ENCODE assay signal across 11 mouse cellular contexts in the genomic region with DNA sequence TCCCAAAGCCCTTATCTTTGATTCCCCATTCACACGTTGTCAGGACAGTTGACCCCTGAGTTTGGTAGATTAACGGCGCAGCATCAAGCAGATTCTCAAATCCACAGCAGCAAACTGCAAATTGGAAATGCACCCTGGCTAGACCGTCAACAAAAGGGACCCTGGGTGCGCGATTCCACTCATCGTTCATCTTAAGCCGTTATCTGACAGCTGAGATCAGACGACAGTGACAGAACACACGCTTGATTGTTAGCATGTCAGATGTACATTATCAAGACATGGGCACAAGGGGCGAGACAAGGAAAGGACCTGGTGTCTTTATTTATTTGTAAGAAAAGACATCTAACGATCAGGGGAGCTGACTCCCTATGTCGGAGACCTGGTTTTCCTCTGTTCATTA. TPM values are rescaled to one million over a fixed set of nuclear protein-coding genes. Genes with fewer than 3 reads are reported as not detected.
DNase-seq lines count a peak whose midpoint lies in the region; ATAC-seq and TF ChIP-seq lines count a peak whose summit lies in the region.
"Had no signal": no experiment of that assay in that cellular context is flagged by ENCODE, and none has a peak within 500 bp of the region (broad histone marks: within the 10 kb centered on the region; RNA-seq: fewer than 3 reads in every experiment).

No protein-coding gene starts in this region.

- no peaks in the 10 kb centered on the region for H3K4me1 ChIP-seq in hindbrain, embryonic 11.5 days (replicated peaks; ENCODE audit: control insufficient read depth, insufficient read depth, low read length)
- no peaks in the 10 kb centered on the region for H3K4me1 ChIP-seq in hindbrain, embryonic 10.5 days (replicated peaks)
- no peaks in the 10 kb centered on the region for H3K4me1 ChIP-seq in embryonic facial prominence, embryonic 12.5 days
- no peaks in the 10 kb centered on the region; the same call in 1 of the 2 replicates for H3K4me1 ChIP-seq in midbrain, embryonic 14.5 days (ENCODE audit: control insufficient read depth, insufficient read depth, low read length)
- H3K4me1 ChIP-seq: liver, embryonic 12.5 days had no signal

- intact Hi-C loops in gastrocnemius, adult 2 months (cut with DNase I), result no loop called here

- no peaks in the 10 kb centered on the region for H3K9me3 ChIP-seq in hindbrain, embryonic 11.5 days (ENCODE audit: control insufficient read depth, low read length)
- no peaks in the 10 kb centered on the region for H3K9me3 ChIP-seq in hindbrain, embryonic 10.5 days
- H3K9me3 ChIP-seq in embryonic facial prominence, embryonic 12.5 days, result no peaks in the 10 kb centered on the region
- H3K9me3 ChIP-seq in midbrain, embryonic 14.5 days (ENCODE audit: control insufficient read depth, low read length), result no peaks in the 10 kb centered on the region
- H3K9me3 ChIP-seq: liver, embryonic 12.5 days had no signal

- DNase-seq in hindbrain, embryonic 11.5 days (ENCODE audit: low spot score), result peak; percentile 30
- no peak for DNase-seq in hindbrain, embryonic 10.5 days (ENCODE audit: low spot score)
- peak; percentile 23 for DNase-seq in embryo, embryonic 10.5 days (ENCODE audit: low spot score)
- peak; percentile 53 for DNase-seq in midbrain, embryonic 14.5 days
- no peak for DNase-seq in gastrocnemius, adult 2 months
- DNase-seq in cerebellum, adult 11-12 months, result no peak
- DNase-seq in gastrocnemius, adult 18-20 months (ENCODE audit: low spot score), result no peak
- DNase-seq: cerebellum, postnatal 36 days; kidney, postnatal 25 days had no signal

- no peaks in the 10 kb centered on the region for H3K27me3 ChIP-seq in hindbrain, embryonic 11.5 days (ENCODE audit: control insufficient read depth, insufficient read depth, low read length)
- H3K27me3 ChIP-seq in hindbrain, embryonic 10.5 days (ENCODE audit: insufficient read depth, poor library complexity, severe bottlenecking), result no peaks in the 10 kb centered on the region
- H3K27me3 ChIP-seq in embryonic facial prominence, embryonic 12.5 days, result no peaks in the 10 kb centered on the region
- no peaks in the 10 kb centered on the region for H3K27me3 ChIP-seq in midbrain, embryonic 14.5 days (ENCODE audit: control insufficient read depth, insufficient read depth, low read length)
- H3K27me3 ChIP-seq: liver, embryonic 12.5 days had no signal

- H3K27ac ChIP-seq in hindbrain, embryonic 11.5 days (ENCODE audit: low read depth, low read length), result no peak overlapping the region
- H3K27ac ChIP-seq in hindbrain, embryonic 10.5 days, result no peak overlapping the region
- H3K27ac ChIP-seq in embryonic facial prominence, embryonic 12.5 days, result no peak overlapping the region
- no peak overlapping the region for H3K27ac ChIP-seq in midbrain, embryonic 14.5 days (replicated peaks; ENCODE audit: low read depth, low read length)
- no peak overlapping the region for H3K27ac ChIP-seq in gastrocnemius, adult 2 months
- H3K27ac ChIP-seq: liver, embryonic 12.5 days had no signal

- ATAC-seq in hindbrain, embryonic 11.5 days (ENCODE audit: low FRiP score), result no peak
- no peak for ATAC-seq in embryonic facial prominence, embryonic 12.5 days (ENCODE audit: insufficient number of reproducible peaks, insufficient read depth, low FRiP score, low TSS enrichment)
- ATAC-seq in midbrain, embryonic 14.5 days (ENCODE audit: low FRiP score, low TSS enrichment), result no peak
- ATAC-seq: liver, embryonic 12.5 days had no signal

- TF ChIP-seq CTCF in gastrocnemius, adult 2 months (IDR thresholded peaks at IDR 0.05), result no peak

- H3K4me2 ChIP-seq in hindbrain, embryonic 11.5 days (replicated peaks; ENCODE audit: low read depth, low read length), result no peak overlapping the region
- H3K4me2 ChIP-seq in embryonic facial prominence, embryonic 12.5 days (replicated peaks), result 0 out of 2 replicates have a peak overlapping the region, but pooled peaks have one; percentile 2
- peak overlapping the region; percentile 44 for H3K4me2 ChIP-seq in midbrain, embryonic 14.5 days (ENCODE audit: low read length)
- H3K4me2 ChIP-seq: liver, embryonic 12.5 days had no signal

- 50% methylated on average over 13 of the region's 13 CpGs for WGBS in hindbrain, embryonic 11.5 days
- WGBS in hindbrain, embryonic 10.5 days, result 74% methylated on average over 13 of the region's 13 CpGs
- 62% methylated on average over 13 of the region's 13 CpGs for WGBS in embryonic facial prominence, embryonic 12.5 days
- WGBS in midbrain, embryonic 14.5 days, result 32% methylated on average over 13 of the region's 13 CpGs

- no peak overlapping the region for H3K9ac ChIP-seq in hindbrain, embryonic 11.5 days (ENCODE audit: low read depth, low read length)
- no peak overlapping the region for H3K9ac ChIP-seq in embryonic facial prominence, embryonic 12.5 days
- 0 out of 2 replicates have a peak overlapping the region, but pooled peaks have one; percentile 29 for H3K9ac ChIP-seq in midbrain, embryonic 14.5 days (replicated peaks; ENCODE audit: low read length)
- H3K9ac ChIP-seq: liver, embryonic 12.5 days had no signal

- no peak overlapping the region for H3K4me3 ChIP-seq in hindbrain, embryonic 11.5 days (ENCODE audit: low read depth, low read length)
- H3K4me3 ChIP-seq in hindbrain, embryonic 10.5 days, result no peak overlapping the region
- H3K4me3 ChIP-seq in embryonic facial prominence, embryonic 12.5 days, result no peak overlapping the region
- peak overlapping the region; percentile 19; the same call in 1 of the 2 replicates for H3K4me3 ChIP-seq in midbrain, embryonic 14.5 days (replicated peaks; ENCODE audit: low read depth, low read length)
- no peak overlapping the region for H3K4me3 ChIP-seq in gastrocnemius, adult 2 months
- H3K4me3 ChIP-seq: liver, embryonic 12.5 days had no signal

- H3K36me3 ChIP-seq in hindbrain, embryonic 11.5 days (ENCODE audit: control insufficient read depth, insufficient read depth, low read length), result no peaks in the 10 kb centered on the region
- no peaks in the 10 kb centered on the region for H3K36me3 ChIP-seq in hindbrain, embryonic 10.5 days
- no peaks in the 10 kb centered on the region for H3K36me3 ChIP-seq in embryonic facial prominence, embryonic 12.5 days
- H3K36me3 ChIP-seq in midbrain, embryonic 14.5 days (ENCODE audit: control insufficient read depth, insufficient read depth, low read length), result no peaks in the 10 kb centered on the region
- H3K36me3 ChIP-seq: liver, embryonic 12.5 days had no signal

RNA-seq across cellular contexts. Expression of gene Epha3, which starts 39.5 kb away (rescaled TPM):
- polyA plus RNA-seq in hindbrain, embryonic 11.5 days (2014; fragmentation: Nextera tagmentation; extraction: Ambion mirVana), result 66.2 and 68.6 TPM in 2 replicates
- polyA plus RNA-seq in hindbrain, embryonic 10.5 days (2016; fragmentation: Nextera tagmentation; extraction: Ambion mirVana), result 12.9 and 38.4 TPM in 2 replicates
- polyA plus RNA-seq in embryonic facial prominence, embryonic 12.5 days (2016; fragmentation: Nextera tagmentation; extraction: Ambion mirVana), result 62.5 and 68.8 TPM in 2 replicates
- 14.3 and 20.9 TPM in 2 replicates for polyA plus RNA-seq in midbrain, embryonic 14.5 days (2014; fragmentation: Nextera tagmentation; extraction: Ambion mirVana)
- under 1 TPM; 0.15 to 0.36 TPM for total RNA-seq in gastrocnemius, adult 2 months (2021)
- under 1 TPM; 0.26 to 0.41 TPM for total RNA-seq in gastrocnemius, adult 18-20 months (2021)

Comparison
In these comparisons a context has a peak if more than half of its experiments do, and no peak if none do; other contexts are left out.
1. DNase-seq: peak in hindbrain, embryonic 11.5 days (single experiment), embryo, embryonic 10.5 days (single experiment) and midbrain, embryonic 14.5 days (single experiment); none in hindbrain, embryonic 10.5 days (single experiment), gastrocnemius, adult 2 months (single experiment), cerebellum, adult 11-12 months (single experiment) and gastrocnemius, adult 18-20 months (single experiment).